Mouse (Mus musculus) fat pad, adult 2 months (tissue): ENCODE data around the gene Xrcc5.

Experiments used
- DNase-seq: peaks from one replicate; pipeline ENCODE4 v3.0.0-alpha.2; 2011; ENCODE audit warnings: low read depth, low spot score; ENCODE audit errors: extremely low read depth

Xrcc5 gene

DNA sequence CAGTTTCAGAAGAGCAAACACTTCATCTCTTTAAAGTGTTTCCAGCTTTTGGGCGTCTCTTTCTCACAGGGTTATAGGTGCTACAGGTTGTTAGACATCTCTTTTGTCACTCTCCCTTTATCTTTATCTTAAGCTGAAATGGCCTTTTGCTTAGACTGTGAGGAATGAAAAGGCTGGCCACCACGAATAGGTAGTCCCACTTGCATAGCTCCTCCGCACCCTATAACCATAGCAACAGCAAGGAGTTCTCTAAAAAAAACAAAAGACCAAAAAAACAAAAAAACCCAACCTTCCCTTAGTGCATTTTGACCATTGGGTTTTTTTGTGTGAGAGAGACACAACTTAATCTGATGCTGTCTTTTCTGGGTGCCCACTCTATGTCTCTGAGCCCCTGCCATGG is 127.3 kb downstream of the Xrcc5 start:
- DNase-seq: no peak

GRCm38 (mm10) chr1:72436967-72437366 is 129.7 kb downstream of the Xrcc5 start:
- no peak for DNase-seq

DNA sequence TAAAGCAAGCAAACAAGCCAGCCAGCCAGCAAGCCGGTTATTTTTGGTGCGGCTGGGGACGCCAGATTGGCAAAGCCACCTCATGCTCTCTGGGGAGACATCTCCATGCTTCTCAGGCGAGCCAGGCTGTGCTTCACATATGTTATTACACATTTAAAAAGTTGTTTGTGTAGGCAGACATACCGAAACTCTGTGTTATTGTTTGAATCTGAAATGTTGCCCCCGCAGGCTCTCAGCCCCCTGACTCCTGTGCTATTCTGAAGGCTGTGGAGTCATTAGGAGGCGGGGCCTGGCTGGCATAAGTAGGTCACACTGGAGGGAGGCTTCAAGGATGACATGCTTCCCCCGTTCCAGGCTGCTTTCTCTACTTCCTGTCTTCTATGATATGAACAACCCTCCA is 131.9 kb downstream of the Xrcc5 start:
- no peak for DNase-seq

DNA sequence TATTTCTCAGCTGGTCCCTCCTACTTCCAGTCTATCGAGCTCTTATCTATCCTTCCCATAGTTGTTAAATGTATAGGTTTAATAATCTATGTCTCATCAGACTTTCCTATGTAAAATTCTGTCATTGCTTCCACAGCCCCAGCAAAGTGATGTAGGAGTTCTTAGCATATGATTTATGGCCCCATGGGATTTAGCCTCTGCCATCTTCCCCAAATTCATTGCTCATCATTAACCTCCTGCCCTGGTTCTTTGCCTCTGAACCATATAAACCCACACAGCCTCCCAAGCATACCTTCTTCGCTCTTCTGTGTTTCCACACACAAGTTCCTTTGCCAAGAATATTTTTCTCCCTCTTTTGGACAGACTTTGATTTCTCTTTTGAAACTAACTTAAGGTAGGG is 135.5 kb downstream of the Xrcc5 start:
- DNase-seq: no peak
